Mouse (Mus musculus) adrenal gland (tissue): ENCODE results near the gene Erbin.

Source experiments
- intact Hi-C: fragments of 180-260 bp; cut with DNase I; formaldehyde crosslinking; loops from one replicate; pipeline ENCODE4 v1.15.1; 2025

Erbin gene

DNA sequence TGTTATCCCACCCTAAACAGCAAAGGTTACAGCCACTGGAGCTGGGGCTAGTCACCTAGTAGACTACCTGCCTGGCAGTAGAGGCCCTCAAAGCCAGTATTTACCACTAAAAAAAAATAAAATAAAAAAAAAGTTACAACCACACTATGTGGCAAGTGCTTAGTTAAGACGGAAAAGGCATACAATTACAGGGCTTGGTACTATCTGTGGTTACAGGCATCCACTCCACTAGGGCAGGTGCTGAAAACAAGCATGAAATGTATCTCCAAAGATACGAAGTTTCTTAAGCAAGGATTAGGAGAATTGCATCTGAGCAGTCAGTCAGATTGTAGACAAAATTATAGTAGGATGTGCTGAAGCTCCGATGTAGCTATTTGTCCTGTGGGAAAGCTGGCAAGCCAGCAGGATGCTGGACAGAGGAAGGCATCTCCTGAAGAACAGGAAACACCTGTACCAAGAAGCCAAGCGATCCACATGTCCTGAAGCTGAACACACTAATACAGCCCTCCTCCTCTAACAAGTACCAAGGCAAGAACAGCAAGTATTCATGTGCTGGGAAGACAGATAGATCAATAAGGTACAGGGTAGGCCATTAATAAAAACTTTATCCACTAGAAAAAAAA is 6.1 kb downstream of the Erbin start:
- intact Hi-C loops, result no loop called here

DNA sequence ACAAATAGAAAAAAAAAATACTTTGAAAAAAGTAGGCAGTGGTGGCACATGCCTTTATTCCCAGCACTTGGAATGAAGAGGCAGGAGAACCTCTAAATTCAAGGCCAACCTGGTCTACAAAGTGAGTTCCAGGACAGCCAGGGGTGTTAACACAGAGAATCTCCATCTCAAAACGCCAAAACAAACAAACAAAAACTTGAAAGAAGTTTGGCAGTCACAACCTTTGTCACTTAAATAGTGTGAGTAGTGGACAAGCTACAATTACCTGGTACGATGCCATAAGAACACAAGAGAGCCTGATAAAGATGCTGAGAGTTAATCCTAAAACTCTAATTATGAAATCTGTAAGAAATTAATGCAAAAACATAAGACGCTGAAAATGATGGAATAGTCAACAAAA is 8.0 kb downstream of the Erbin start:
- intact Hi-C loops, result no loop called here

DNA sequence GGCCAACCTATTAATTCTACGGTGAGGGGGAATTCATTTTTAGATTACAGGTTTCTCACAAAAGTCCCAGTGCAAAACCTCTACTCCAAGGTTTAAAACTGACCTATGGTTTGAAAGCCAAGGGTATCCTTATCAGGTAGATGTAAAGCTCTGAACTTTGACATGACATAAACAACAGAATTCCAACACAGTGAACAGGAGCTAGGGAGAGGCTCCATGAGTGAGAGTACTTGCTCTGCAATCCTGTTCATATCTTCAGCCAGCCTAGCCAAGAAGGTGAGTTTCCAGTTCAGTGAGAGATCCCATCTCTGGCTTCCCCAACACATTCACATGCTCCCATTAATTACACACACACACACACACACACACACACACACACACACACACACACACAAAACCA is 9.7 kb downstream of the Erbin start:
- intact Hi-C loops, result no loop called here

DNA sequence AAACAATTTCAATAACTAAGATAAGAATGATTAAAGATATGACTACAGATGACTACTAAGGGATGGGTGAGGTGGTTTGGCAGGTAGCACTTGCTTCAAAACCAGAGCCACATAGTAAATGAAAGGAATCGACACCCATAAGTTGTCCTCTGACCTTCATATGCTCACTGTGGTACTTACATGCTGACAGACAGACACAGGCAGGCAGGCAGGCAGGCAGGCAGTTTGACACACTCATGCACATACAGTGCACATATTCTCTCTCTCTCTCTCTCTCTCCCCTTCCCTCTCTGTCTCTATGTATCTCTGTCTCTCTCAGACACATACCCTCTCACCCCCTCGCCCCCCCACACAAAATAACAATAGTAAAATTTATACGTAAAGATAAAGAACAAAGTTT is 10.4 kb downstream of the Erbin start:
- intact Hi-C loops, result no loop called here

DNA sequence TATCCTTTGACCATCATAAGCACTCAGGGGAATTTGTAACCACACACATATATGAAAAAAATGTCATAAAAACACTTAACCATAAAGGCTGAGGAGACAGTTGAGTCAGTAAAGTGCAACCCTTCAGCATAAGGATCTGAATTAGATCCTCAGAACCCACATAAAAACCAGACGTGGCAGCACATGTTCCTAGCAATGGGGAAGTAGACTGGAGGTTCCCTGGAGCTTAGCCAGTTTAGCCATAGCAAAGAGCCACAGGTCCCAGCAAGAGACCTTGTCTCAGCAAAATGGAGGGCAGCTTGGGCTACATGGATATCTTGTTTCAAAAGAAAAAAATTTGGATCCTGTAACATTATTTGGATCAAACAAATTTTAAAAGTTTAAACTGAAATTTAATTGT is 20.3 kb downstream of the Erbin start:
- intact Hi-C loops, result no loop called here

DNA sequence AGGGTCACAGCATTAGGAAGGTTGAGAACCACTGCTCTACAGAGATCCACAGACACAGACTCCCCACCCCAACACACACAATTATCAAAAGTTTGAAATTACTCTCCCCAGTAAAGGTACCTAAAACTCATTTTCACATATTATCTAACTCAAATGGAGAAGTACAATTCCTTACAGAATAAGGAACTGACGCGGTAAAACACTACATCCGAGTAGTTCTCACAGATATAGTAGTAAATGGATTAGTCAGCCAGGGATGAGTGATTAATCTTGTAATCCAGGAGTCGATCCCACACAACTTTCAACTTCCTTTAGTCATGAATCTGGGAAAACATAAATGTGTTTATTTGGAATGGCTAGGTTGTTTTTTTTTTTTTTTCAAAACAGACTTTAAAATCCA is 22.7 kb downstream of the Erbin start:
- intact Hi-C loops, result no loop called here

DNA sequence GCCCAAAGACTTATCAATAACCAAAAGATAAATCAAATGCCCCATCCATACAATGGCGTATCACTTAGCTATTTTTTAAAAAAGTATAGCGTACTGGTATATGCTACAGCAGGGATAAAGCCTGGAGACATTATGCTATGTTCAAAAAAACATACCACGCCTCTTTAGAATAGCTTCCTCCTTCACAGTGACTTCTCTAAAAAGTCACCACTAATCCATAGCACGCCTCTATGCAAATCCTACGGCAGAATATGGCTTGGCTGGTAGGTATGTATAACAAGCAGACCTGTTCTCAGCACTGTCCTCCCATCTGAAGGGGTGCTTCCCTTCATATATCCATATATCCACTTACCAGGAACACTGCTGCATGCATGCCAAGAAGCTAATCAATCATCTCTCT is 27.2 kb downstream of the Erbin start:
- intact Hi-C loops, result no loop called here

DNA sequence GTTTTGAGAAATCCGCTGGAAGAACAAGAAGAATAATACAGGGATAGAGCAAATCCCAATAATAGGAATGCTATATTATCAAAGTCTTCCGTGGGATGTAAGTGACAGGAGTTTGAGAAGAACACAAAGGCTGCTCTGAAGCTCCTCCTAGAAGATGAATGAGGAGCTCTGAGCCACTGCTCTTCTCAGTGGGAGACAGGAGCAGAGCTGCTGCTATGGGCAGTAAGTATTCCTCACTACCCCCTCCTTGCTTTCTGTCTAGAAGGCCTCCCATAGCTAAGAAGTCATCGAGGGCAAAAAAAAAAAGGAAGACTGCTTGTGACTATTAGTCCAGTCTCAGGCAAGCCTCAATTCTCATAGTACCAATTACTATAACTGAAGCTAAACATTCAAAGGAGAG is 30.3 kb downstream of the Erbin start:
- intact Hi-C loops, result no loop called here

DNA sequence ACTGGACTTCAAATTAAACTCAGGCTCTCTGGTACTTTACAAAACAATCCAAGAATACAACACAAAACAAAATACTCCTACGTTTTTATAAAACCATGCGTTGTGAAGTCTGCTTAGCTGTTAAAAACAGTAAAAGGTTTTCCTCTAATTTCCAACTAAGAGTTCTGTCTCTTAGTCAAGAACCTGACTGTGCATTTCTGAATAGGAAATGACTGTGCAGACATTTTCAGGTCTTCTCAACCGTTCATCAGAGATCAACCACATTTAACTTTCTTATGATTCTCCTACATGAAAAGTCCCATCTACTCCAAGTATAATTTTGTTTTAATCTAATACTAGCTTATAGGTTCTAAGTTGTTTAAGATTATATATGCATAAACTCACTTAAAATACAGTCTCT is 33.8 kb downstream of the Erbin start:
- intact Hi-C loops, result no loop called here

DNA sequence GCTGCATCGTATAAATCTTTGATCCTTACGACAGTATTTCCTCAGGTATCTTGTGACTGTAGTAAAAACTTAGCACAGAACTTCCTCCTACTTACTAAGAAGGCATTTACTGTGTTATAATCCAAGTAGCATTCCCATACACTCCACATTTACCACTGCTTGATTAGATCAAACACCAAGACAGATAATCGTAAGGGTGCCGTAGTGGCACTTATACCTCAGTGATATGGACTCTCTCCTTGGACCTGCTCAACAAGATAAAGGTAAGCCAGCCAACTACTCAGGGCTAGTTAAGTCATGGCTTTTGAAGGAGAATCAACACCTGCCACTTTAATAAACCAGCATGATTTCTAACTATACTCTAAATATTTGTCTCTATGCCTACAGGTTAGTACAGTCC is 39.1 kb downstream of the Erbin start:
- intact Hi-C loops, result no loop called here

DNA sequence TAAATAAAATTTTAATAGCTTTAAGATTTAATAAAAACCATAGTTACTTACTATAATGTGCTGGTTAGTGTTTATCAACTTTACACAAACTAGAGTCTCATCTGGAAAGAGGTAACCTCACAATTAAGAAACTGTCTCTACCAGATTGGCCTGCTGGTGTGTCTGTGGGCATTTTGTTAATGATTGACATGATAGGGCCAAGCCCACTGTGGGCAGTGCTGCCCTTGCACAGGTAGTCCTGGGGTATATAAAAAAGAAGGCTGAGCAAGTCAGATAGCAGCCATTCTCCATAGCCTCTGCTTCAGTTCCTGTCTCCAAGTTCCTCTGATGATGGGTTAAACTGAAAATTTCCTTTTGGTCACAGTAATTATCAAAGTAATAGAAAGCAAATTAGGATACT is 43.6 kb downstream of the Erbin start:
- intact Hi-C loops, result no loop called here

DNA sequence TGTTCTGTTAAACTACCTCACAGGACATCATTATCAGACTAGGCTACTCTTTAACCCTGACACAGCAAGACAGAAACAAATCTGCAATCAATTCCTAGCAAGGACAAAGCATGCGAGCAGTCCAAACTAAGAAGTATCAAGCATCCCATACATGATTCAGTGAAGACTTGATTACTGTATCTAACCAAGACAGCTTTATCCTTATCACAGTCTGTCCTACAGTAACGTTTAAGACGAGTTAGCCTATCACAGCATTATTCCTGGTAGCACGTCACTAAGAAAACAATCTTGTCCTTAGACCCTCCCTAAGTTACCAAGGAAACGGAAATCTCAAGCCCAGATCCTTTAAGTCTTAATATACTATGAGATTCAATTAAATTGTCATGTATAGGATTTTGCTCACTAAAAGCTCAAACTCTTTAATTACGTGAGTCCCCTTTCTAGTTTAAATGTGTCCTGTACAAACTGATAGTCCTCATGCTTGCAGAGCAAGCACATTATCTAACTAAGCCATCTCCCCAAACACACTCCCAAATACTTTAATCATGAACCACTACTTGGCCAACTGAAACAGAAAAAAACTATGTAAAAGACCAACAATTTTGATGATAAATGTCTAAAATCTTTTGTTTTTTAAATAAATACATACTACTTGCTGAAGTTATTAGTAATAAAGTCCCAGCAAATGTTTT is 44.3 kb downstream of the Erbin start:
- intact Hi-C loops, result no loop called here

DNA sequence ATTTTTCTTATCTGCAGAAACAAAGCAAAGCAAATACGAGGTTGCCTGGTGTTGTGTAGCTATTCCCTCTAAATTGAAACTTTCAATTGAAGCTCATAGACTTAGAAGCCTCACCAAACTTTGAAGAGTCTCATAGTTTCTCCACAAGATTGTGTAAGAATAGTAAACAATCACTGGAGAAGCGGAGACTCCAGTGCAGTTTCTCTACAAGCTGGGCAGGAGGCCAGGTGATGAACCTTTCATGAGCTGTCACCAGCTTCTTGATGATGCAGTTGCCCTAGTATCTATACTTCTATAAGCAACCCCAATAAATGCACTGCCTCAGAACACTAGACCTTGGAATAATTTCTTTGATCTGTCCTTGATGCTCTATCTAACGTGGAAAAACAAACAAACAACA is 49.5 kb downstream of the Erbin start:
- intact Hi-C loops, result no loop called here

DNA sequence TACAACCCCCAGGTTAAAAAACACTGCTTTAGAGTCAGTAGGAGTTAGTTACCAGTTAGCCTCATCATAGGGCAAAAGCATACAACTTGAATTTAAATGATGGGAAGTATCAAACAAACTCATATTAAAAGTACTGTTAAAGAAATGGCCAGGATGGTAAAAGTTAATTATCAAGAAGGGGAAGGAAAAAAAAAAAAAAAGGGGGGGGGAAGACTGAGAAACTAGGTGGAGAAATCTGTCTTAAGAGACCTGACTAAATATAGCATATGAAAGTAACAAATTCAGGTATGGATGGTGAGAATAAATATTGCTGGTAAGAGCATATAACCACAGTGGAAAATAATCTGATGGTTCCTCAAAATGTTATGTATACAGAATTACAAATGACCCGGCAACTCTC is 50.2 kb downstream of the Erbin start:
- intact Hi-C loops, result no loop called here

DNA sequence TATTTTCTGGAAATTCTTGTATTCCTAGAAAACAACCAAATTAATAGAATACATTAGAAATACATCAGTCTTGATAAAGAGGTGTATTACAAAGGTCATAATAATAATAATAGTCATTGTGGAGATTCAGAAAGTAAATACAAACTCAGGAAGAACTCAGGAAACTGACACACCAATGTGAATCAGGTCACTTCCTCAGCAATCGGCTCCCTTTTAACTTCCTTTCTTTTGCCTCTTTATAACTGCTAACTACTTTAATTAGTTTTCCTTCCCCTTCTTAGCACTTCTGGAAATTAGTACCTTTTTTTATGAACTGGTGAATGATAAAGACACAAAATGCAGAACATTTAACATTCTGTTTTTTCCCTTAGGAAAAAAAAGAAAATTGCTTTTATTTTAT is 51.4 kb downstream of the Erbin start:
- intact Hi-C loops, result no loop called here

DNA sequence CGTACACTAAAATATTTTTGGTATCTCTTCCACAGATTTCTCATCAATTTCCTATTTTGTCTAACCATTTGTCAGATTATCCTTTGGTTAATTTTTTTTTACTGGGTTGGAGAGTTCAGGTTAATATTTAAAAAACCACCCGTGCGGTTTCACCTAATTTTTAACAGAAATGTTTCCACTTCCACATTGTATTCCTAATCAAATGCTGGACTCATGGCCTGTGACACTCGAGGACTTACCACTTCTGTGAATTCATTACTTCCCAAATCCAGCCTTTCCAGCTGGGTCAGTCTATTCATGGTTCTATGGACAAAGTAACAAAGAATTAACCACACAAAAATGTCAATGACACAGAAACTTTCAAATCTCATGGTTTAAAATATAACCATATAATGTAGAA is 58.3 kb downstream of the Erbin start:
- intact Hi-C loops, result no loop called here

DNA sequence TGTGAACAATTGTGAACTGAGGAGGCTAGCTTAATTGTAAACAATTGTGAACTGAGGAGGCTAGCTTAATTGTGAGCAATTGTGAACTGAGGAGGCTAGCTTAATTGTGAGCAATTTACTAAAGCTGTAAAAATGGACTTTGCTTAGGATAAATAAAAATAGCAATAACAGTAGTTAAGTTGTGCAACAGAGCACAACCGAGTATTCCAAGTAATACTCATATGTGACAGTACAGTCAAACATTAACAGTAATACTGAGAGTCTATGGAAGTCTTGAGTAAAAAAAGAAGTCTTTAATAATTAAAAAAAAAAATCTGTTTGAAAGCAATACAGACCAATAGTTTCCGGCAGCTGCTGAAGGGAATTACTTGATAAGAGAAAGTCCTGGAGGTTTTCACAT is 61.3 kb downstream of the Erbin start:
- intact Hi-C loops, result no loop called here

DNA sequence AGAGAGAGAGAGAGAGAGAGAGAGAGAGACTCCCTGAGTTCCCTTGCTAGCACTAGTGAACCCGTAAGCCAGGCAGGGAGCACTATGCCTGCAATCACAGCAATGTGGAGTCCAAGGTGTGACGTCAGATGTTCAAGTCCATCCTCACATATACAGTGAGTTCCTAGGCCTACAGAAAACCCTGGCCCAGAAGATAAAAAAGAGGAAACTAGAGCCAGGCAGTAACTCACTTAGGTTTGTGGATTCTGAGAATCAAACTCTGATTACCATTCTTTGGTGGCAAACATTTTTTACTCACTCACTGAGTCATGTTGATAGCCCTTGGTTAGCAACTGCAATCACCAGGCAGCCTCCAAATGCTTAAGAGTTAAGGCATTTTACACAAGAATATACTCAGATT is 72.7 kb downstream of the Erbin start:
- intact Hi-C loops, result loop anchor here (10.0 kb wide), 1 partner anchor 197 kb away; no protein-coding TSS in a partner anchor

DNA sequence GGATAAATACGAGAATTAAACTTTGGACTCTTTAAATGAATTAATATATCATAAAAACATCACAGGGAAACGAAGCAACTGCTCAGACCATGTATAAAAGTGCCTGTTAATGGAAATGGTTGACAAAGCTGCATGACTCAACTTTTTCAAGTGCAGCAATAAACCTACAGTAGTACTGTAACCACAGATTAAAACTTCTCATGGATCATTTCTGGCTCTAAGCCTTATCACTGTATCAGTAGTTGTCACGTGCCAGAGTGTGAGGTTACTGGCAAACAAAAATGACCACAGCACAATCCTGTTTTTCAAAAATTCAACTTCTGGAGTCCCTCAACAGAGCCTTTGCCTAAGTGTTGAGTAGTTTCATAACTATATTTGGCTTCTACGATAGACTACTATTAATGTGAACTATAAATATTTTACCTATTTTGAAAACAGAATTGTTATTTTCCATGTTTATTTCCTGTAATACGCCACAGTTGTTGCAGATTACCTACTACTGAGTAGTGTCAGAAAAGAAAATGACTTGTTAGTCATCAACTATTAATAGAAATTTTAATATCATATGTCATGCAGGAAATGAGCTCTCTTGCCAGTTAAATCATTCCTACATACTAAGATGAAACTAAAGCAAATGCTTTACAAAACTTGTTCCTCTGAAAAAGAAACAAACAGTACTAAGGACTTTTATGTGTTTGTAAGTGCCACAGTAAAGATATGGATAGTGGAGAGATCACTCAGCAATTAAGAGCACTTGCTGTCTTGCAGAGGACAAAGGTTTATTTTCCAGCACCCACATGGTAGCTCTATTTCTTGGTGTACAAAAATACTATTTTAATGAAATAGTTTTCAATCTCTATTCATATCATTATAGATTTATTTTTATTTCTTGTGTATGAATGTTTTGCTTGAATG is 78.8 kb downstream of the Erbin start:
- intact Hi-C loops, result loop anchor here (10.0 kb wide), 1 partner anchor 203 kb away; no protein-coding TSS in a partner anchor

DNA sequence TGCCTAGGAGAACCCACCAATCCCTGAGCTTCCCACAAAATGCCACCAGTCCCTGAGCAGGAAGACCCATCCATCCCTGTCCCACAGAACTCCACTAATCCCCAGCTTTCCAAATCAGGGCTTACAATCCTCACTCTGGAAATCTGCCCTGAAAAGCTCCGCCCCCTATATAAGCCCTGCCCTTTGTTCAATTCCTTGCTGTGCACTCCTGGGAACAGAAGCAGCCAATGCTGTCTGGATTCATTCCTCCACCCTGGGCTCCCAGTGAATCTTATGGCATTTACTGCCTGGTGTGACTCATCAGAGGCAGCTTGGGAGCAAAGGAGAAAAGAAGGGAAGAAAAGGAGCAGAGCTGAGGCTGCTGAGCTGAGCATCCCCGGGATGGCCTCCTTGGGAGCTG is 81.7 kb downstream of the Erbin start:
- intact Hi-C loops, result no loop called here

DNA sequence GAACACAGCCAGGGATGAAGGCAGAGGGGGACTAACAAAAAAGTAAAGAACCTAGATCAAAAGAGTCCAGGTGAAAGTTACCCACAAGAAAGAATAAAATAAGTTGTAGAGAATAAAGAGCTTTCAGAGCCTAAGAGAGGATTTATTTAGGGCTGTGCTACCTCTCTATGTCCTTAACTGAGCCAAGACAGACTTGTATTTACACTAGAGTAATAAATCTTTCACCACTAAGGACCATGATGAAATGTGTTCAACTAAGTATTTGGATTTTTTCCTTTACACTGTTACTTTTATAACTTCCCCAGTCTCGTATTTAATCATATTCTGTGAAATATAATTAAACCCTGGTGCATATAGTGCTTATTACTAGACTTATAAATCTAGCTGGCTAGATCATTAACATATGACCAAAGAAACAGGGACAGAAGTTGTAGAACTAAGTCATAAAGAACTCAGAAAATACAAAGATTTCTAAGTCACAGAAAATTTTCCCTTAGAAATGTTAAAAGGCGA is 90.6 kb downstream of the Erbin start:
- intact Hi-C loops, result loop anchor here (10.0 kb wide), 1 partner anchor 75 kb away; no protein-coding TSS in a partner anchor

DNA sequence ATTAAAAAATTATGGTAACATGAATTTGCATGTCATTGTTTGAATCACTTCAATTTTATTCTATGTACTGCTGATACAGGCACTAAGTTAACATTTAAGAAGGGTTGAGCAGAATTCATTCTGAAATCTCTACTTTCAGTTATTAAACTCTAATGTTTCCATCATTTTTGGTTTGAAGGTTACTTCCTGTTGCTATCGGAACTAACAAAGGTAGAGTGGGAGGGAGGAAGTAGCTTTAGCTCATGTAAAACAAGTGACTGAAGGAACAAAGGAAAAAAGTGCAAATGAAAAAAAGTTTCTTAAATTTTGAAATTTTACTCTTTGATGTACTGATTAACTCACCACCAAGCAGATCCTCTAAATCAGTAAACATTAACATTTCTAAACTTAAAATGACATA is 98.0 kb downstream of the Erbin start:
- intact Hi-C loops, result loop anchor here (10.0 kb wide), 1 partner anchor 67 kb away; no protein-coding TSS in a partner anchor
